Comparison of ENCODE assay signal across 29 mouse cellular contexts in genomic region chr5:36471206-36471605, GRCm38 (mm10). TPM values are rescaled to one million over a fixed set of nuclear protein-coding genes. Genes with fewer than 3 reads are reported as not detected.
A peak's percentile ranks its signal among the peaks of the same experiment; 100 is the strongest.
DNase-seq lines count a peak whose midpoint lies in the region; ATAC-seq and TF ChIP-seq lines count a peak whose summit lies in the region.
"Had no signal": no experiment of that assay in that cellular context is flagged by ENCODE, and none has a peak within 500 bp of the region (broad histone marks: within the 10 kb centered on the region; RNA-seq: fewer than 3 reads in every experiment).

No protein-coding gene starts in this region.

- 83% methylated on average over 8 of the region's 8 CpGs for WGBS in kidney, postnatal 0 days
- 96% methylated on average over 8 of the region's 8 CpGs for WGBS in neural tube, embryonic 15.5 days

- 0 out of 2 replicates have a peak overlapping the region, but pooled peaks have one; percentile 2 for H3K27ac ChIP-seq in kidney, postnatal 0 days
- no peak overlapping the region for H3K27ac ChIP-seq in neural tube, embryonic 15.5 days (replicated peaks)
- H3K27ac ChIP-seq: embryonic facial prominence, embryonic 10.5 days; embryonic facial prominence, embryonic 13.5 days; forebrain, embryonic 10.5 days; forebrain, embryonic 13.5 days; heart, adult 2 months; heart, embryonic 10.5 days; heart, embryonic 13.5 days had no signal

- peak; percentile 49; the same call in 1 of the 2 replicates for ATAC-seq in kidney, postnatal 0 days (replicated peaks; ENCODE audit: low FRiP score, low read depth)
- no peak for ATAC-seq in neural tube, embryonic 15.5 days (ENCODE audit: low FRiP score)
- ATAC-seq: activated CD4-positive, CD25-positive, alpha-beta regulatory T cell, adult 4 months; forebrain, embryonic 13.5 days; forebrain, embryonic 16.5 days had no signal

- TF ChIP-seq CTCF in kidney, postnatal 0 days (IDR thresholded peaks at IDR 0.05; ENCODE audit: low read depth), result no peak

- H3K36me3 ChIP-seq in kidney, postnatal 0 days (ENCODE audit: insufficient read depth, low read length), result peaks cover 47% of the 10 kb centered on the region
- peaks cover 54% of the 10 kb centered on the region for H3K36me3 ChIP-seq in neural tube, embryonic 15.5 days

- no peaks in the 10 kb centered on the region for H3K9me3 ChIP-seq in kidney, postnatal 0 days (replicated peaks; ENCODE audit: low read length)
- no peaks in the 10 kb centered on the region for H3K9me3 ChIP-seq in neural tube, embryonic 15.5 days (replicated peaks)
- H3K9me3 ChIP-seq: embryonic facial prominence, embryonic 10.5 days; embryonic facial prominence, embryonic 13.5 days; forebrain, embryonic 10.5 days; forebrain, embryonic 13.5 days; heart, embryonic 10.5 days; heart, embryonic 13.5 days had no signal

- H3K9ac ChIP-seq in kidney, postnatal 0 days (ENCODE audit: low read depth, low read length), result no peak overlapping the region
- H3K9ac ChIP-seq in neural tube, embryonic 15.5 days (replicated peaks), result no peak overlapping the region
- H3K9ac ChIP-seq: embryonic facial prominence, embryonic 13.5 days; forebrain, embryonic 13.5 days; heart, embryonic 13.5 days had no signal

- DNase-seq in kidney, adult 11 months, result peak; percentile 77
- no peak for DNase-seq in kidney, postnatal 4 days
- DNase-seq in kidney, adult 8-10 months, result peak; percentile 67 to 77
- DNase-seq in kidney, postnatal 0 days (ENCODE audit: low spot score), result no peak
- DNase-seq in kidney, postnatal 25 days, result peak; percentile 62 to 78
- DNase-seq in left cerebral cortex, adult 18-20 months (ENCODE audit: low spot score in 2 of 2), result no peak
- DNase-seq in urinary bladder, adult 2 months (ENCODE audit: low spot score), result no peak
- DNase-seq: adrenal gland, adult 8-10 months; adrenal gland, postnatal 25 days; cerebellum, adult 11-12 months; cerebellum, adult 8-10 months; cerebellum, postnatal 10 days; cerebellum, postnatal 36 days; embryo, embryonic 11 days; gastrocnemius, postnatal 10 days; gastrocnemius, postnatal 36 days; heart, adult 2 months; heart, postnatal 14 days; heart, postnatal 4 days had no signal

- no peak overlapping the region for H3K4me2 ChIP-seq in kidney, postnatal 0 days (ENCODE audit: low read length)
- H3K4me2 ChIP-seq in neural tube, embryonic 15.5 days, result no peak overlapping the region
- H3K4me2 ChIP-seq: embryonic facial prominence, embryonic 13.5 days; forebrain, embryonic 13.5 days; heart, embryonic 13.5 days had no signal

- H3K27me3 ChIP-seq in kidney, postnatal 0 days (ENCODE audit: insufficient read depth, low read length), result no peaks in the 10 kb centered on the region
- H3K27me3 ChIP-seq in neural tube, embryonic 15.5 days (replicated peaks), result no peaks in the 10 kb centered on the region
- H3K27me3 ChIP-seq: embryonic facial prominence, embryonic 13.5 days; forebrain, embryonic 13.5 days; heart, embryonic 13.5 days had no signal

- peaks cover 1% of the 10 kb centered on the region; the same call in 1 of the 2 replicates for H3K4me1 ChIP-seq in kidney, postnatal 0 days (replicated peaks; ENCODE audit: insufficient read depth, low read length)
- peaks cover 9% of the 10 kb centered on the region for H3K4me1 ChIP-seq in neural tube, embryonic 15.5 days

- H3K4me3 ChIP-seq in kidney, postnatal 0 days (replicated peaks; ENCODE audit: low read depth, low read length), result no peak overlapping the region
- H3K4me3 ChIP-seq in neural tube, embryonic 15.5 days (replicated peaks), result no peak overlapping the region
- H3K4me3 ChIP-seq: embryonic facial prominence, embryonic 10.5 days; embryonic facial prominence, embryonic 13.5 days; forebrain, embryonic 10.5 days; forebrain, embryonic 13.5 days; heart, adult 2 months; heart, embryonic 10.5 days; heart, embryonic 13.5 days had no signal

RNA-seq across cellular contexts. Expression of gene Grpel1, which starts 6.4 kb away (rescaled TPM):
- polyA plus RNA-seq in kidney, postnatal 0 days (2015; fragmentation: Nextera tagmentation; extraction: Ambion mirVana), result 67.5 and 68.0 TPM in 2 replicates
- polyA plus RNA-seq in neural tube, embryonic 15.5 days (2015; fragmentation: Nextera tagmentation; extraction: Ambion mirVana), result 42.8 and 47.1 TPM in 2 replicates
- total RNA-seq in left cerebral cortex, adult 18-20 months (2021), result 10 to 100 TPM; 22.8 to 24.0 TPM
- 25.3 and 32.5 TPM in 2 replicates for polyA plus RNA-seq in urinary bladder, adult 2 months (2012; rRNA removed)

RNA-seq across cellular contexts. Expression of gene Tada2b, which starts 12.9 kb away (rescaled TPM):
- polyA plus RNA-seq in kidney, postnatal 0 days (2015; fragmentation: Nextera tagmentation; extraction: Ambion mirVana), result 2.4 and 2.6 TPM in 2 replicates
- polyA plus RNA-seq in neural tube, embryonic 15.5 days (2015; fragmentation: Nextera tagmentation; extraction: Ambion mirVana), result 2.8 and 2.9 TPM in 2 replicates
- 10 to 100 TPM; 31.5 to 33.8 TPM for total RNA-seq in left cerebral cortex, adult 18-20 months (2021)
- polyA plus RNA-seq in urinary bladder, adult 2 months (2012; rRNA removed), result 12.6 and 14.3 TPM in 2 replicates

RNA-seq across cellular contexts. Expression of gene Ccdc96, which starts 13.2 kb away (rescaled TPM):
- polyA plus RNA-seq in kidney, postnatal 0 days (2015; fragmentation: Nextera tagmentation; extraction: Ambion mirVana), result 0.68 and 0.74 TPM in 2 replicates
- 2.1 and 3.0 TPM in 2 replicates for polyA plus RNA-seq in neural tube, embryonic 15.5 days (2015; fragmentation: Nextera tagmentation; extraction: Ambion mirVana)
- 1 to 10 TPM in 1 of 2 experiments, under 1 TPM in 1; 0.91 to 1.3 TPM for total RNA-seq in left cerebral cortex, adult 18-20 months (2021)
- polyA plus RNA-seq in urinary bladder, adult 2 months (2012; rRNA removed), result 0.17 and 0.32 TPM in 2 replicates
- total RNA-seq: granulocyte monocyte progenitor cell, adult 5-6 weeks had no signal
- polyA plus RNA-seq: activated CD4-positive, CD25-positive, alpha-beta regulatory T cell, adult 4 months had no signal

Comparison
In these comparisons a context has a peak if more than half of its experiments do, and no peak if none do; other contexts are left out.
1. DNase-seq: peak in kidney, adult 11 months (single experiment), kidney, adult 8-10 months (2 of 2) and kidney, postnatal 25 days (2 of 2); none in kidney, postnatal 4 days (0 of 2), kidney, postnatal 0 days (single experiment), left cerebral cortex, adult 18-20 months (0 of 2) and urinary bladder, adult 2 months (single experiment).